Mouse (Mus musculus): ENCODE data around the gene Adam12.

Adam12 gene

GRCm38 (mm10) chr7:134001581-134001980, 230.4 kb downstream of the Adam12 start:
- DNase-seq, result no peak

- no peak for DNase-seq
Observed at GRCm38 (mm10) chr7:133990930-133991329, 241.0 kb downstream of the Adam12 start.

- DNase-seq, result no peak
Observed at GRCm38 (mm10) chr7:133988356-133988755, 243.6 kb downstream of the Adam12 start.

GRCm38 (mm10) chr7:133986201-133986600, 245.7 kb downstream of the Adam12 start:
- no peak for DNase-seq

- no peak for DNase-seq
Observed at GRCm38 (mm10) chr7:133985648-133986047, 246.3 kb downstream of the Adam12 start.

- no peak for DNase-seq
Observed at GRCm38 (mm10) chr7:133976388-133977122, 255.4 kb downstream of the Adam12 start.

GRCm38 (mm10) chr7:133971086-133971485, 260.9 kb downstream of the Adam12 start:
- no peak for DNase-seq

GRCm38 (mm10) chr7:133970407-133970806, 261.5 kb downstream of the Adam12 start:
- DNase-seq, result no peak

- no peak for DNase-seq
Observed at GRCm38 (mm10) chr7:133967906-133968305, 264.0 kb downstream of the Adam12 start.

GRCm38 (mm10) chr7:133963501-133963900, 268.4 kb downstream of the Adam12 start:
- DNase-seq, result no peak

- peak; percentile 14 to 52 for DNase-seq
Observed at GRCm38 (mm10) chr7:133959200-133959599, 272.7 kb downstream of the Adam12 start.

- DNase-seq, result no peak
Observed at GRCm38 (mm10) chr7:133957873-133958272, 274.1 kb downstream of the Adam12 start.

- no peak for DNase-seq
Observed at GRCm38 (mm10) chr7:133954111-133955091, 277.5 kb downstream of the Adam12 start.

- DNase-seq, result peak in 1 of 2 experiments; percentile 15
Observed at GRCm38 (mm10) chr7:133951777-133952545, 280.0 kb downstream of the Adam12 start.

GRCm38 (mm10) chr7:133947360-133947759, 284.6 kb downstream of the Adam12 start:
- no peak for DNase-seq

GRCm38 (mm10) chr7:133946757-133947345, 285.1 kb downstream of the Adam12 start:
- DNase-seq, result no peak

GRCm38 (mm10) chr7:133946113-133946512, 285.8 kb downstream of the Adam12 start:
- no peak for DNase-seq

GRCm38 (mm10) chr7:133940405-133940804, 291.5 kb downstream of the Adam12 start:
- DNase-seq, result no peak

- DNase-seq, result no peak
Observed at GRCm38 (mm10) chr7:133937473-133937872, 294.5 kb downstream of the Adam12 start.

GRCm38 (mm10) chr7:133936377-133936776, 295.6 kb downstream of the Adam12 start:
- DNase-seq, result no peak

- no peak for DNase-seq
Observed at GRCm38 (mm10) chr7:133933378-133933777, 298.6 kb downstream of the Adam12 start.

GRCm38 (mm10) chr7:133931481-133931880, 300.5 kb downstream of the Adam12 start:
- no peak for DNase-seq
